Mouse (Mus musculus): Measurements from ENCODE around the gene Mrgprb5. TPM values are rescaled to one million over a fixed set of nuclear protein-coding genes. Genes with fewer than 3 reads are reported as not detected.

Gene Mrgprb5
- not detected in 2 replicates for polyA plus RNA-seq (2012; rRNA removed)

GRCm38 (mm10) chr7:48168919-48169318, at the start of gene Mrgprb5:
Mrgprb5 (minus strand) TSS chr7:48169019.

GRCm38 (mm10) chr7:48199188-48199587, 30.4 kb upstream of the Mrgprb5 start, which contains the start of gene Mrgprb4:
Mrgprb4 (minus strand) TSS chr7:48199288.

Other genes with a start within 250 kb of the Mrgprb5 start
- not detected in 2 replicates for gene Mrgpra4, start 186.9 kb downstream of the Mrgprb5 start, polyA plus RNA-seq (2012; rRNA removed)
- not detected in 2 replicates for gene Mrgprx1, start 141.4 kb downstream of the Mrgprb5 start, polyA plus RNA-seq (2012; rRNA removed)
- not detected in 2 replicates for gene Mrgprb4, start 30.3 kb upstream of the Mrgprb5 start, polyA plus RNA-seq (2012; rRNA removed)
- not detected in 2 replicates for gene Mrgprb8, start 219.5 kb upstream of the Mrgprb5 start, polyA plus RNA-seq (2012; rRNA removed)

Measured in liver, embryonic 18 days (tissue).